Comparison of ENCODE assay signal across 16 mouse cellular contexts in genomic region chr16:50871318-50871717, GRCm38 (mm10).
"Had no signal": no experiment of that assay in that cellular context is flagged by ENCODE, and none has a peak within 500 bp of the region (broad histone marks: within the 10 kb centered on the region; RNA-seq: fewer than 3 reads in every experiment).

No protein-coding gene starts in this region.

- H3K27ac ChIP-seq: neural tube, embryonic 13.5 days; neural tube, embryonic 15.5 days; stomach, embryonic 15.5 days; stomach, postnatal 0 days had no signal

- H3K9ac ChIP-seq: neural tube, embryonic 13.5 days; neural tube, embryonic 15.5 days; stomach, embryonic 15.5 days had no signal

- H3K27me3 ChIP-seq: neural tube, embryonic 13.5 days; neural tube, embryonic 15.5 days; stomach, embryonic 15.5 days had no signal

- H3K9me3 ChIP-seq: neural tube, embryonic 13.5 days; neural tube, embryonic 15.5 days; stomach, embryonic 15.5 days had no signal

- H3K36me3 ChIP-seq: neural tube, embryonic 13.5 days; neural tube, embryonic 15.5 days; stomach, embryonic 15.5 days had no signal

- H3K4me1 ChIP-seq: neural tube, embryonic 13.5 days; neural tube, embryonic 15.5 days; stomach, embryonic 15.5 days had no signal

- DNase-seq: retina, postnatal 1 day; right cerebral cortex, adult 18-20 months; right cerebral cortex, postnatal 14 days; right cerebral cortex, postnatal 25 days; right cerebral cortex, postnatal 4 days; spleen, adult 18-20 months; thymus, adult 18-20 months; thymus, adult 2 months; thymus, postnatal 14 days; thymus, postnatal 25 days; thymus, postnatal 36 days; thymus, postnatal 4 days had no signal

- H3K4me3 ChIP-seq: neural tube, embryonic 13.5 days; neural tube, embryonic 15.5 days; stomach, embryonic 15.5 days had no signal
